Mouse (Mus musculus) embryonic facial prominence, embryonic 14.5 days (tissue): ENCODE data around the gene Kcnk4. TPM values are rescaled to one million over a fixed set of nuclear protein-coding genes. Genes with fewer than 3 reads are reported as not detected.
"Not testable (repeated sequence)": the region's sequence is repeated elsewhere in the genome, so short reads cannot be mapped to it uniquely, and the experiment has no call there.

Source experiments
- ATAC-seq: fragments of 200-750 bp; cut with Nextera tagmentation; 2 replicates; pipeline ENCODE4 v1.8.0; 2017; ENCODE audit warnings: low read depth, moderate number of reproducible peaks, moderate TSS enrichment
- DNase-seq: peaks from one replicate; pipeline ENCODE4 v3.0.0-alpha.2; 2015; ENCODE audit warnings: low spot score
- H3K27ac ChIP-seq: fragments of 300-500 bp; sonication (generic); replicated peaks from 2 replicates; pipeline ENCODE4 v1.5.1; 2014; ENCODE audit warnings: low read depth, mild to moderate bottlenecking, low read length, moderate library complexity
- H3K27me3 ChIP-seq: fragments of 300-500 bp; sonication (generic); replicated peaks from 2 replicates; pipeline ENCODE4 v1.6.1; 2014; ENCODE audit warnings: low read length; ENCODE audit not compliant: control insufficient read depth, insufficient read depth
- H3K36me3 ChIP-seq: fragments of 300-500 bp; sonication (generic); 2 replicates; pipeline ENCODE4 v1.6.1; 2014; ENCODE audit warnings: low read length, mixed read lengths; ENCODE audit not compliant: control insufficient read depth, insufficient read depth
- H3K4me1 ChIP-seq: fragments of 300-500 bp; sonication (generic); 2 replicates; pipeline ENCODE4 v1.6.1; 2014; ENCODE audit warnings: antibody characterized with exemption, low read length; ENCODE audit not compliant: control insufficient read depth, insufficient read depth
- H3K4me2 ChIP-seq: fragments of 300-500 bp; sonication (generic); 2 replicates; pipeline ENCODE4 v1.6.1; 2014; ENCODE audit warnings: low read depth, mild to moderate bottlenecking, low read length, moderate library complexity, mixed read lengths
- H3K4me3 ChIP-seq: fragments of 300-500 bp; sonication (generic); 2 replicates; pipeline ENCODE4 v1.5.1; 2014; ENCODE audit warnings: low read depth, mild to moderate bottlenecking, low read length
- H3K9ac ChIP-seq: fragments of 300-500 bp; sonication (generic); 2 replicates; pipeline ENCODE4 v1.6.1; 2014; ENCODE audit warnings: low read depth, mild to moderate bottlenecking, low read length, moderate library complexity, mixed read lengths
- H3K9me3 ChIP-seq: fragments of 300-500 bp; sonication (generic); 2 replicates; pipeline ENCODE4 v1.6.1; 2016; ENCODE audit warnings: low read length; ENCODE audit not compliant: control insufficient read depth
- WGBS: fragments of 180-500 bp; shearing (Covaris S2); extraction: QIAGEN DNeasy Blood & Tissue Kit; methylation state at CpG from one replicate; pipeline ENCODE4 v1.1.7; 2014; 5-methylcytosine and 5-hydroxymethylcytosine counted together
- polyA plus RNA-seq: library from polyadenylated mRNA; unstranded; fragments of >200 nt; fragmentation: Nextera tagmentation; extraction: Ambion mirVana; gene quantifications from 2 replicates; pipeline ENCODE4 v1.2.1, GENCODE M21; 2014

Kcnk4 gene
- polyA plus RNA-seq, 1 experiment from 2014 or later: 1.6 TPM

- no peaks in the 10 kb centered on the region for H3K36me3 ChIP-seq
- no peak overlapping the region for H3K4me2 ChIP-seq
- 87% methylated on average over 4 of the region's 4 CpGs for WGBS
- no peaks in the 10 kb centered on the region for H3K27me3 ChIP-seq
- H3K4me1 ChIP-seq: no peaks in the 10 kb centered on the region
- H3K9ac ChIP-seq: no peak overlapping the region
- H3K4me3 ChIP-seq: no peak overlapping the region
- ATAC-seq (no peak), DNase-seq (no peak)
- H3K27ac ChIP-seq: no peak overlapping the region
- H3K9me3 ChIP-seq: 0 out of 2 replicates have a peak, but pooled peaks cover 3% of the 10 kb centered on the region
These were observed 34.7 kb downstream of the Kcnk4 start for GRCm38 (mm10) chr19:6899641-6900040.

- 86% methylated on average over 18 of the region's 18 CpGs for WGBS
- not testable (repeated sequence) for H3K36me3 ChIP-seq, H3K4me1 ChIP-seq, H3K9ac ChIP-seq, H3K9me3 ChIP-seq, H3K4me2 ChIP-seq, DNase-seq, ATAC-seq, H3K27me3 ChIP-seq, H3K27ac ChIP-seq, H3K4me3 ChIP-seq
These were observed 38.6 kb downstream of the Kcnk4 start for GRCm38 (mm10) chr19:6895608-6896305.

- H3K27ac ChIP-seq: no peak overlapping the region
- H3K36me3 ChIP-seq: no peaks in the 10 kb centered on the region
- no peak overlapping the region for H3K4me3 ChIP-seq
- H3K4me2 ChIP-seq: no peak overlapping the region
- no peaks in the 10 kb centered on the region for H3K27me3 ChIP-seq
- H3K9me3 ChIP-seq: 0 out of 2 replicates have a peak, but pooled peaks cover 3% of the 10 kb centered on the region
- ATAC-seq (no peak), DNase-seq (no peak)
- H3K9ac ChIP-seq: no peak overlapping the region
- WGBS: 90% methylated on average over 14 of the region's 14 CpGs
- no peaks in the 10 kb centered on the region for H3K4me1 ChIP-seq
These were observed 40.4 kb downstream of the Kcnk4 start for GRCm38 (mm10) chr19:6893731-6894451.

GRCm38 (mm10) chr19:6892512-6892911 lies 41.8 kb downstream of the Kcnk4 start:
- no peaks in the 10 kb centered on the region for H3K27me3 ChIP-seq
- H3K36me3 ChIP-seq: no peaks in the 10 kb centered on the region
- H3K9ac ChIP-seq: no peak overlapping the region
- H3K4me1 ChIP-seq: no peaks in the 10 kb centered on the region
- WGBS: 55% methylated on average over 4 of the region's 4 CpGs
- H3K9me3 ChIP-seq: 0 out of 2 replicates have a peak, but pooled peaks cover 3% of the 10 kb centered on the region
- H3K4me3 ChIP-seq: no peak overlapping the region
- DNase-seq: peak; percentile 26
- no peak overlapping the region for H3K27ac ChIP-seq
- no peak overlapping the region for H3K4me2 ChIP-seq
- no peak for ATAC-seq

- 91% methylated on average over 4 of the region's 4 CpGs for WGBS
- Histone ChIP-seq H3K36me3 (no peaks in the 10 kb centered on the region), H3K27ac (no peak overlapping the region), H3K4me2 (no peak overlapping the region), H3K9me3 (peaks cover 8% of the 10 kb centered on the region; the same call in 1 of the 2 replicates), H3K27me3 (no peaks in the 10 kb centered on the region), H3K4me3 (no peak overlapping the region), H3K9ac (no peak overlapping the region), H3K4me1 (no peaks in the 10 kb centered on the region)
- ATAC-seq (no peak), DNase-seq (no peak)
These were observed 56.4 kb downstream of the Kcnk4 start for GRCm38 (mm10) chr19:6877965-6878364.

GRCm38 (mm10) chr19:6876799-6877198 lies 57.5 kb downstream of the Kcnk4 start:
- Histone ChIP-seq H3K4me3 (no peak overlapping the region), H3K9me3 (peaks cover 8% of the 10 kb centered on the region; the same call in 1 of the 2 replicates), H3K4me1 (no peaks in the 10 kb centered on the region), H3K27me3 (no peaks in the 10 kb centered on the region), H3K9ac (no peak overlapping the region), H3K4me2 (no peak overlapping the region), H3K36me3 (no peaks in the 10 kb centered on the region), H3K27ac (no peak overlapping the region)
- ATAC-seq (no peak), DNase-seq (no peak)

- H3K4me1 ChIP-seq: no peaks in the 10 kb centered on the region
- H3K9ac ChIP-seq: no peak overlapping the region
- H3K4me3 ChIP-seq: no peak overlapping the region
- H3K27ac ChIP-seq: no peak overlapping the region
- no peak overlapping the region for H3K4me2 ChIP-seq
- no peaks in the 10 kb centered on the region for H3K27me3 ChIP-seq
- no peaks in the 10 kb centered on the region for H3K36me3 ChIP-seq
- peaks cover 8% of the 10 kb centered on the region; the same call in 1 of the 2 replicates for H3K9me3 ChIP-seq
- 83% methylated on average over 6 of the region's 6 CpGs for WGBS
- DNase-seq (no peak), ATAC-seq (no peak)
These were observed 58.5 kb downstream of the Kcnk4 start for GRCm38 (mm10) chr19:6875834-6876233.

GRCm38 (mm10) chr19:6874257-6874656 lies 60.1 kb downstream of the Kcnk4 start:
- no peak overlapping the region for H3K4me2 ChIP-seq
- H3K4me3 ChIP-seq: no peak overlapping the region
- no peak overlapping the region for H3K9ac ChIP-seq
- ATAC-seq (no peak), DNase-seq (no peak)
- H3K9me3 ChIP-seq: no peaks in the 10 kb centered on the region
- no peaks in the 10 kb centered on the region for H3K27me3 ChIP-seq
- 72% methylated on average over 1 of the region's 1 CpGs for WGBS
- H3K4me1 ChIP-seq: 0 out of 2 replicates have a peak, but pooled peaks cover 3% of the 10 kb centered on the region
- H3K36me3 ChIP-seq: no peaks in the 10 kb centered on the region
- H3K27ac ChIP-seq: no peak overlapping the region
